12 mouse cellular contexts compared by ENCODE assay signal in the genomic region with DNA sequence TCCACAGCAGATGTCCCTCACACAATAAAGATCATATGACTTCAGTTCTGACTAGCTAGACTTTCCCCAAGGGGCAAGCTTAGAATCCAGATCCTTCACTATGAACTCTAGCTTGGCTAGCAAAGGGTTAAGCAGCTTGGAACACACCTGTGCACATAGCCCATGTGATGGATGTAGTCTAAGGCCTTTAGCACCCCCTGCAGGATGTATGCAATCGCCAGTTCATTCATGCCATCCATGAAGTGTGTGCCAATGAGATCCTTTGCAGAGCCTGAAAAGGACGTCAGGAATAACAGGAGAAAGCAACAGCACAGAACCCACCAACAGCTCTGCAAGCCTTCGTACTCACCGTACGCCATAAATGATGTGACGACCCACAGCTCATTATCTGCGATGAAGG. TPM values are rescaled to one million over a fixed set of nuclear protein-coding genes. Genes with fewer than 3 reads are reported as not detected.
DNase-seq lines count a peak whose midpoint lies in the region; ATAC-seq and TF ChIP-seq lines count a peak whose summit lies in the region.
"Had no signal": no experiment of that assay in that cellular context is flagged by ENCODE, and none has a peak within 500 bp of the region (broad histone marks: within the 10 kb centered on the region; RNA-seq: fewer than 3 reads in every experiment).

No protein-coding gene starts in this region.

- 85% methylated on average over 7 of the region's 7 CpGs for WGBS in kidney, adult 2 months
- 74% methylated on average over 7 of the region's 7 CpGs for WGBS in stomach, embryonic 16.5 days
- 76% methylated on average over 7 of the region's 7 CpGs for whole genome bisulfite sequencing in forebrain, embryonic 16.5 days

- no peaks in the 10 kb centered on the region for H3K9me3 ChIP-seq in E14TG2a.4 (ENCODE audit: low read length)
- H3K9me3 ChIP-seq in stomach, embryonic 16.5 days (replicated peaks; ENCODE audit: control insufficient read depth, low read length), result no peaks in the 10 kb centered on the region
- no peaks in the 10 kb centered on the region for H3K9me3 ChIP-seq in forebrain, embryonic 16.5 days (ENCODE audit: control insufficient read depth, low read length)
- H3K9me3 ChIP-seq: hindbrain, embryonic 10.5 days; neural tube, embryonic 12.5 days had no signal

- no peak overlapping the region for H3K4me3 ChIP-seq in kidney, adult 2 months (ENCODE audit: insufficient read depth, low read depth, low read length)
- H3K4me3 ChIP-seq in E14TG2a.4 (replicated peaks; ENCODE audit: low read length), result no peak overlapping the region
- H3K4me3 ChIP-seq in stomach, embryonic 16.5 days (replicated peaks; ENCODE audit: low read length), result no peak overlapping the region
- H3K4me3 ChIP-seq in forebrain, embryonic 16.5 days (replicated peaks; ENCODE audit: low read length), result no peak overlapping the region
- H3K4me3 ChIP-seq: hindbrain, embryonic 10.5 days; neural tube, embryonic 12.5 days had no signal

- no peak for DNase-seq in kidney, adult 2 months
- no peak for DNase-seq in kidney, adult 11 months
- DNase-seq in induced T-regulatory cell, adult 2 months (ENCODE audit: low read depth), result peak; percentile 87
- no peak for DNase-seq in right cerebral cortex, postnatal 10 days (ENCODE audit: low spot score in 2 of 2)
- DNase-seq in layer of hippocampus, postnatal 36 days, result no peak

- no peak overlapping the region for H3K9ac ChIP-seq in stomach, embryonic 16.5 days (ENCODE audit: low read length)
- no peak overlapping the region for H3K9ac ChIP-seq in forebrain, embryonic 16.5 days (replicated peaks; ENCODE audit: low read depth, low read length)
- H3K9ac ChIP-seq: neural tube, embryonic 12.5 days had no signal

- no peaks in the 10 kb centered on the region; the same call in 1 of the 2 replicates for H3K36me3 ChIP-seq in kidney, adult 2 months (ENCODE audit: control insufficient read depth, insufficient read depth, low read length)
- H3K36me3 ChIP-seq in E14TG2a.4 (ENCODE audit: insufficient read depth, low read length), result peaks cover 53% of the 10 kb centered on the region
- no peaks in the 10 kb centered on the region for H3K36me3 ChIP-seq in stomach, embryonic 16.5 days (ENCODE audit: control insufficient read depth, insufficient read depth, low read length)
- H3K36me3 ChIP-seq in forebrain, embryonic 16.5 days (ENCODE audit: control insufficient read depth, insufficient read depth), result peaks cover 11% of the 10 kb centered on the region

- no peaks in the 10 kb centered on the region for H3K4me1 ChIP-seq in kidney, adult 2 months (ENCODE audit: control insufficient read depth, insufficient read depth, low read length)
- H3K4me1 ChIP-seq in E14TG2a.4 (replicated peaks; ENCODE audit: low read depth, low read length), result peaks cover 12% of the 10 kb centered on the region
- H3K4me1 ChIP-seq in stomach, embryonic 16.5 days (ENCODE audit: control insufficient read depth, insufficient read depth, low read length), result no peaks in the 10 kb centered on the region
- no peaks in the 10 kb centered on the region for H3K4me1 ChIP-seq in forebrain, embryonic 16.5 days (replicated peaks; ENCODE audit: control insufficient read depth, insufficient read depth, low read length)
- H3K4me1 ChIP-seq: hindbrain, embryonic 10.5 days; neural tube, embryonic 12.5 days had no signal

- H3K27me3 ChIP-seq in kidney, adult 2 months (replicated peaks; ENCODE audit: control insufficient read depth, insufficient read depth, low read length), result no peaks in the 10 kb centered on the region
- no peaks in the 10 kb centered on the region for H3K27me3 ChIP-seq in E14TG2a.4 (ENCODE audit: insufficient read depth, low read length)
- H3K27me3 ChIP-seq in stomach, embryonic 16.5 days (ENCODE audit: control insufficient read depth, insufficient read depth, low read length), result no peaks in the 10 kb centered on the region
- no peaks in the 10 kb centered on the region for H3K27me3 ChIP-seq in forebrain, embryonic 16.5 days (replicated peaks; ENCODE audit: control insufficient read depth, insufficient read depth, low read length)
- H3K27me3 ChIP-seq: neural tube, embryonic 12.5 days had no signal

- no peak overlapping the region for H3K27ac ChIP-seq in kidney, adult 2 months (ENCODE audit: insufficient read depth, low read depth, low read length)
- H3K27ac ChIP-seq in stomach, embryonic 16.5 days (ENCODE audit: low read length), result no peak overlapping the region
- H3K27ac ChIP-seq in forebrain, embryonic 16.5 days (ENCODE audit: low read length), result no peak overlapping the region
- H3K27ac ChIP-seq: hindbrain, embryonic 10.5 days; neural tube, embryonic 12.5 days had no signal

- TF ChIP-seq CTCF in kidney, adult 2 months (conservative IDR thresholded peaks at IDR 0.05; ENCODE audit: insufficient read depth, insufficient read length, low read depth, low read length), result peak; percentile 54
- TF ChIP-seq CTCF in E14TG2a.4 (conservative IDR thresholded peaks at IDR 0.05; ENCODE audit: low read length), result peak; percentile 39

- TF ChIP-seq POLR2A in kidney, adult 2 months (IDR thresholded peaks at IDR 0.05; ENCODE audit: low read depth, low read length), result no peak

- no peak overlapping the region for H3K4me2 ChIP-seq in stomach, embryonic 16.5 days (ENCODE audit: low read depth, low read length)
- no peak overlapping the region for H3K4me2 ChIP-seq in forebrain, embryonic 16.5 days (ENCODE audit: low read length)
- H3K4me2 ChIP-seq: neural tube, embryonic 12.5 days had no signal

- peak; percentile 57; the same call in 1 of the 2 replicates for ATAC-seq in stomach, embryonic 16.5 days (ENCODE audit: insufficient read depth, low FRiP score)
- no peak for ATAC-seq in forebrain, embryonic 16.5 days

RNA-seq across cellular contexts. Expression of a gene that starts 10.1 kb away (rescaled TPM):
- polyA plus RNA-seq in kidney, adult 2 months (2012; rRNA removed), result 27.8 and 48.3 TPM in 2 replicates
- 95.6 and 111 TPM in 2 replicates for polyA plus RNA-seq in stomach, embryonic 16.5 days (2015; fragmentation: Nextera tagmentation; extraction: Ambion mirVana)
- 100 to 1,000 TPM; 138 to 144 TPM for total RNA-seq in layer of hippocampus, postnatal 36 days (2021)
- 205 and 209 TPM in 2 replicates for polyA plus RNA-seq in forebrain, embryonic 16.5 days (2015; fragmentation: Nextera tagmentation; extraction: Ambion mirVana)

RNA-seq across cellular contexts. Expression of a gene that starts 10.2 kb away (rescaled TPM):
- not detected in 2 replicates for polyA plus RNA-seq in kidney, adult 2 months (2012; rRNA removed)
- not detected in 2 replicates for polyA plus RNA-seq in stomach, embryonic 16.5 days (2015; fragmentation: Nextera tagmentation; extraction: Ambion mirVana)
- 1 to 10 TPM in 1 of 2 experiments, not detected in 1; 2.2 TPM for total RNA-seq in layer of hippocampus, postnatal 36 days (2021)
- 1.1 and 1.2 TPM in 2 replicates for polyA plus RNA-seq in forebrain, embryonic 16.5 days (2015; fragmentation: Nextera tagmentation; extraction: Ambion mirVana)
- total RNA-seq: adrenal gland, adult 18-20 months had no signal
- polyA plus RNA-seq: limb, embryonic 14.5 days; neural tube, embryonic 12.5 days had no signal

RNA-seq across cellular contexts. Expression of a gene that starts 31.2 kb away (rescaled TPM):
- 28.4 and 28.5 TPM in 2 replicates for polyA plus RNA-seq in kidney, adult 2 months (2012; rRNA removed)
- polyA plus RNA-seq in stomach, embryonic 16.5 days (2015; fragmentation: Nextera tagmentation; extraction: Ambion mirVana), result 18.8 and 19.6 TPM in 2 replicates
- total RNA-seq in layer of hippocampus, postnatal 36 days (2021), result 10 to 100 TPM; 27.5 to 29.9 TPM
- 28.8 and 30.9 TPM in 2 replicates for polyA plus RNA-seq in forebrain, embryonic 16.5 days (2015; fragmentation: Nextera tagmentation; extraction: Ambion mirVana)

RNA-seq across cellular contexts. Expression of a gene that starts 45.3 kb away (rescaled TPM):
- 14.0 and 20.6 TPM in 2 replicates for polyA plus RNA-seq in kidney, adult 2 months (2012; rRNA removed)
- polyA plus RNA-seq in stomach, embryonic 16.5 days (2015; fragmentation: Nextera tagmentation; extraction: Ambion mirVana), result 100 and 112 TPM in 2 replicates
- 100 to 1,000 TPM in 1 of 2 experiments, 10 to 100 TPM in 1; 82.8 to 101 TPM for total RNA-seq in layer of hippocampus, postnatal 36 days (2021)
- 110 TPM in 2 replicates for polyA plus RNA-seq in forebrain, embryonic 16.5 days (2015; fragmentation: Nextera tagmentation; extraction: Ambion mirVana)

RNA-seq across cellular contexts. Expression of a gene that starts 45.9 kb away (rescaled TPM):
- 8.3 and 10.0 TPM in 2 replicates for polyA plus RNA-seq in kidney, adult 2 months (2012; rRNA removed)
- 69.6 and 70.0 TPM in 2 replicates for polyA plus RNA-seq in stomach, embryonic 16.5 days (2015; fragmentation: Nextera tagmentation; extraction: Ambion mirVana)
- 10 to 100 TPM; 69.9 to 70.9 TPM for total RNA-seq in layer of hippocampus, postnatal 36 days (2021)
- polyA plus RNA-seq in forebrain, embryonic 16.5 days (2015; fragmentation: Nextera tagmentation; extraction: Ambion mirVana), result 112 and 115 TPM in 2 replicates
